Mouse (Mus musculus) forebrain, embryonic 12.5 days (tissue): ENCODE measurements at regions not wholly inside any gene's neighbourhood (a gene's known extent, or its start where the extent isn't known, plus 50 kb on each side); places are given as distances from the start of the nearest gene placed in this dataset.

Source experiments
- ATAC-seq: fragments of 200-750 bp; cut with Nextera tagmentation; 2 replicates; pipeline ENCODE4 v1.8.0; 2017; ENCODE audit warnings: moderate TSS enrichment; ENCODE audit not compliant: low FRiP score
- H3K27ac ChIP-seq: fragments of 300-500 bp; sonication (generic); 2 replicates; pipeline ENCODE4 v1.5.1; 2016; ENCODE audit warnings: mild to moderate bottlenecking
- H3K27me3 ChIP-seq: fragments of 300-500 bp; sonication (generic); 2 replicates; pipeline ENCODE4 v1.6.1; 2016; ENCODE audit warnings: mild to moderate bottlenecking
- H3K36me3 ChIP-seq: fragments of 300-500 bp; sonication (generic); replicated peaks from 2 replicates; pipeline ENCODE4 v1.6.1; 2016; ENCODE audit warnings: mild to moderate bottlenecking
- H3K4me1 ChIP-seq: fragments of 300-500 bp; sonication (generic); 2 replicates; pipeline ENCODE4 v1.6.1; 2016
- H3K4me2 ChIP-seq: fragments of 300-500 bp; sonication (generic); 2 replicates; pipeline ENCODE4 v1.6.1; 2016; ENCODE audit warnings: mild to moderate bottlenecking, moderate library complexity
- H3K4me3 ChIP-seq: fragments of 300-500 bp; sonication (generic); replicated peaks from 2 replicates; pipeline ENCODE4 v1.5.1; 2016; ENCODE audit warnings: mild to moderate bottlenecking
- H3K9ac ChIP-seq: fragments of 300-500 bp; sonication (generic); 2 replicates; pipeline ENCODE4 v1.6.1; 2016; ENCODE audit warnings: mild to moderate bottlenecking
- H3K9me3 ChIP-seq: fragments of 300-500 bp; sonication (generic); 2 replicates; pipeline ENCODE4 v1.6.1; 2016
- WGBS: fragments of 180-500 bp; shearing (Covaris S2); methylation state at CpG from one replicate; pipeline ENCODE4 v1.1.7; 2016; 5-methylcytosine and 5-hydroxymethylcytosine counted together

DNA sequence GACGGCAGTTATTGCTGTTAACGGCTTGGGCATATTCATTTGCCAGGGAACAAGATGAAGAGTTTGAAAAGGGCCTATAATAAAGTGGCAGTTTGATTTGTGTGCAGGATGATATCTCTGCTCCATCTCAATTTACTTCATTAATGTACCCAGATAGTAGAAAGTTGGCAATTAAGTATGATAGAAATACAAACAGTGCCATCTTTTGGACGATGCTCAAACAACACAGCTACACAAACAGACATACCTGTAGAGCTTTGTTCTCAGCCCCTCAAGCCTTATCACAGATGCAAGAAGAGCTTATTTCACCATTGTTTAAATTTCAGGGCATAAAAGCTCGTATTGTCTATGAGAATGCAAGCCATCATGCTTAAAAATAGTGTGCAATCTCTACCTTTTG lies 82.2 kb downstream of the Tnfsf11 start:
- ATAC-seq, result no peak
- H3K4me2 ChIP-seq, result no peak overlapping the region

DNA sequence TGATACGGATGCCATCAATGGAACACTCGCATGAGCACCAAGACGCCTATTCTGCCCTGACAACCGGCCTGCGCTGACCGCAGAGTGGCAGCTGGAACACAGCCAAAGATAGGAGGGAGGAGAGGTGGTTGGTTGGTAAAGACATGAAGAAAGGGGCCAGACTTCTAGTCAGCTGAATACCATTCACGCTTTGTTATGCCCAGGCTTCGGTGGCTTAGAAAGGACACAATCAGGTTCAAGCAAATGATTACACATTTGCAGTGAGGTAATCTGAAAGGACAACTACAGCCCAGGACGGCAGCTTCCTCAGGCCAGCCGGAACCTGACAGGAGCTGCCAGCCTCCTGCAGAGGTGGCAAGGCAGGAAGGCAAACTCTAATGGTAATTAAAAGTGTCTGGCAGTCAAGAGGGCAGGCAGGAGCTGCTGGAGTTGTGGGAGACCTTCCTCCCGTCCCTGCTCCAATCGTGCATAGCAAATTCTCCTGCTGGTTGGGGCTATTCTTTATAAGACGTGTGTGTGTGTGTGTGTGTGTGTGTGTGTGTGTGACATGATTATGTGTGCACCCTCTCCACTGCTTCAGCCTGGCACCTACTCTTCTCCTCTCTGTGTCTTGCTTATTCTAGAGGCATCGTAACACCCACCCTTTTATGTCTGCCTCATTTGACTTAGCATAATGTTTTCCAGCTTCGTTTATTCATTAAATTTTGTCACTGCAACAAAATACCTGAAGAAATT lies 91.4 kb downstream of the Tnfsf11 start:
- H3K36me3 ChIP-seq, result no peaks in the 10 kb centered on the region
- peak; percentile 51; the same call in 1 of the 2 replicates for ATAC-seq
- no peaks in the 10 kb centered on the region for H3K27me3 ChIP-seq
- 41% methylated on average over 15 of the region's 15 CpGs for WGBS
- no peak overlapping the region for H3K9ac ChIP-seq
- no peak overlapping the region for H3K4me3 ChIP-seq
- no peaks in the 10 kb centered on the region for H3K9me3 ChIP-seq
- H3K4me1 ChIP-seq, result peaks cover 13% of the 10 kb centered on the region
- no peak overlapping the region for H3K4me2 ChIP-seq
- H3K27ac ChIP-seq, result peak overlapping the region; percentile 59

More for the DNA sequence above, 82.2 kb downstream of the Tnfsf11 start:
- 77% methylated on average over 4 of the region's 4 CpGs for WGBS
- Histone ChIP-seq H3K4me1 (no peaks in the 10 kb centered on the region), H3K36me3 (no peaks in the 10 kb centered on the region), H3K9ac (no peak overlapping the region), H3K9me3 (no peaks in the 10 kb centered on the region), H3K4me3 (no peak overlapping the region), H3K27ac (no peak overlapping the region), H3K27me3 (no peaks in the 10 kb centered on the region)

DNA sequence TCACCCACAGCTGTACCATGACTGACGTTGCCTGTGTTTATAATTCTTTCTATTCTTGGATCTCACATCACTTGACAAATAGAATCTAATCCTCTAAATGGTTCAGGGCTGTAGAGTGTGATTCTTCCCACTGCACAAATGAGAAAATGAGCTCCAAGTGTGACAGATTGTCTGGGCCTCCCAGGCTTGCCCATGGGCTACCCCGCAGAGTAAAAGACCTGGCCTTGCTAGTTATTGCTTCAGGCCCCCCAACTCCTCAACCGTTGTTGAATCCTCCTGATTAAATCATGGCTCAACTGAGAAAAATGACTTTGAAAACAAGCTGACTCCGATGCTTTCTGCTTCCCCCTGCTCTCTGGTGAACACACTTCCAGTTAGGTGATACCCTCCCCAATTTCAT lies 92.4 kb downstream of the Tnfsf11 start:
- ATAC-seq, result no peak
- no peak overlapping the region for H3K4me2 ChIP-seq
- H3K9me3 ChIP-seq, result no peaks in the 10 kb centered on the region
- H3K4me1 ChIP-seq, result peaks cover 13% of the 10 kb centered on the region
- no peak overlapping the region for H3K9ac ChIP-seq
- 68% methylated on average over 4 of the region's 4 CpGs for WGBS
- H3K27me3 ChIP-seq, result no peaks in the 10 kb centered on the region
- no peaks in the 10 kb centered on the region for H3K36me3 ChIP-seq
- no peak overlapping the region for H3K27ac ChIP-seq
- H3K4me3 ChIP-seq, result no peak overlapping the region

DNA sequence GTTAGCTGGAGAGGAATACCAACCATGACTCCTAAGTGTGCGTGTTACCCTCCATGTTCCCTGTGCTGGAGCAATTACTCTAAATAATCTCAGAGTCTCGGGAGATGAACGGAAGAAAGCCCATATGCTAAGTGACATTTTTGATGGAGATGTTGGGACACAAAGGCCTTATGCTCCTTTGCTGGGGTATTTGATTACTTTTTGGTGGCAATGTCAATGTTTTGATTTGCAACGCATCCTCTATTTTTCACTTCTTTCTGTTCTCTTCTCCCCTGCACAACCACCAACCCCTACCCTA lies 103.3 kb downstream of the Tnfsf11 start:
- no peak for ATAC-seq
- 92% methylated on average over 4 of the region's 4 CpGs for WGBS
- 0 out of 2 replicates have a peak overlapping the region, but pooled peaks have one; percentile 68 for H3K27ac ChIP-seq

DNA sequence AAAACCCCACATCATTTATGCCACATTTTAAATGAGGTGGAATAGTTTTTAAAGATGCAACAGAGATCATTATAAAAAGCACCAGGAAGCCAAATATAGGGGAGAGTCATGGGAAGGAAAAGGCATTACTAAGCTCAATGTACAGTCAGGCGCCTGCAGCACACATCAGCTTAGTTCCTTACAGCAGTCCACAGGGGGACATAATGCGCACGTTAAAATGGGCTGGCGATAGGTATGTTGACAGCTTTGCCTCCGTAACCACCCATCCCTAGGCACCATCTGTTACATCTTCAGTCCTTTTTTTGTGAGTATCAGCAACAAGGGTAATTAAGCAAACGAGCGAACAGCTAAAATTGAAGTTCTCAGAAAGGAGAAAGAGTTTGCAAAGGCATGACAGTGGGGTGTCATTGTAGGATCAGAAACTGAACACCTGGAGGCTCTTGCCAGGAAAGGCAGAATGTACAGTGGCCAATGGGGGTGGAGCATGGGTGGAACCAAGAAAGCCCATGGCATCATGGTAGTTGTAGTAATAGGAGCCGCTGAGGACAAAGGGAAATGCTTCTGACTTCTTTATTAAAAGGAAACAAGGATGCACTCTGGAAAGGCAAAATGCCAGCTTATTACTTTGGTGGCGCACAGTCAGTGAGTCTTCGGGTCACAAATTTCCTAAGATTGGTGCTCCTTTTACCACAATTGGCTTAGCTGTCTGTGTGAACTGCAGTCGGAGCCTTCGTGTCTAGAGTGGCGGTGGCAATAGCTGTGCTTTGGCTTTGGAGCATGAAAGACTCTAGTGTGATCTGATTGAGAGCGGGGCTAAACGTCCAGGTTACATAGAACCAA lies 103.9 kb downstream of the Tnfsf11 start:
- Histone ChIP-seq H3K9me3 (no peaks in the 10 kb centered on the region), H3K4me2 (0 out of 2 replicates have a peak overlapping the region, but pooled peaks have one; percentile 8), H3K27me3 (no peaks in the 10 kb centered on the region), H3K4me3 (no peak overlapping the region), H3K36me3 (no peaks in the 10 kb centered on the region), H3K4me1 (0 out of 2 replicates have a peak, but pooled peaks cover 7% of the 10 kb centered on the region), H3K27ac (0 out of 2 replicates have a peak overlapping the region, but pooled peaks have one; percentile 68), H3K9ac (no peak overlapping the region)
- peak; percentile 81 for ATAC-seq
- 68% methylated on average over 15 of the region's 15 CpGs for WGBS

More for the DNA sequence above, 103.3 kb downstream of the Tnfsf11 start:
- 0 out of 2 replicates have a peak, but pooled peaks cover 7% of the 10 kb centered on the region for H3K4me1 ChIP-seq
- H3K9ac ChIP-seq, result no peak overlapping the region
- no peak overlapping the region for H3K4me3 ChIP-seq
- H3K4me2 ChIP-seq, result no peak overlapping the region
- H3K9me3 ChIP-seq, result no peaks in the 10 kb centered on the region
- no peaks in the 10 kb centered on the region for H3K36me3 ChIP-seq
- no peaks in the 10 kb centered on the region for H3K27me3 ChIP-seq

DNA sequence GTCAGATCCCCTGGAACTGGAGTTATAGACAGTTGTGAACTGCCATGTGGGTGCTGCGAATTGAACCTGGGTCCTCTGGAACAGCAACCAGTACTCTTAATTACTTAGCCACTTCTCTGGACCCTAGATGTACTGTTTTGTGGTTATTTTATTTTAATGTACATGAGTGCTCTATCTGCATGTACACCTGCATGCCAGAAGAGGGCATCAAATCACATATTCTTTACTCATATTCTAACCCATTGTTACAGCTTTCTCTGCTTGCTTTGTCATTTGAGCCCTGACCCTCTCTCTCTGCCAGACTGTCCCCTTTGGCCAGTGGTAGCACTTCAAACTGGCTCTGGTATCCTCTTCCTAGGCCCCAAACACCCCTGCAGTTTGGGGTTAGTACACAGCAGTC lies 105.1 kb downstream of the Tnfsf11 start:
- Histone ChIP-seq H3K4me3 (no peak overlapping the region), H3K36me3 (no peaks in the 10 kb centered on the region), H3K27me3 (no peaks in the 10 kb centered on the region), H3K4me2 (no peak overlapping the region), H3K27ac (no peak overlapping the region), H3K9me3 (no peaks in the 10 kb centered on the region), H3K4me1 (peaks cover 8% of the 10 kb centered on the region), H3K9ac (no peak overlapping the region)
- no peak for ATAC-seq
- WGBS, result 89% methylated on average over 1 of the region's 1 CpGs

DNA sequence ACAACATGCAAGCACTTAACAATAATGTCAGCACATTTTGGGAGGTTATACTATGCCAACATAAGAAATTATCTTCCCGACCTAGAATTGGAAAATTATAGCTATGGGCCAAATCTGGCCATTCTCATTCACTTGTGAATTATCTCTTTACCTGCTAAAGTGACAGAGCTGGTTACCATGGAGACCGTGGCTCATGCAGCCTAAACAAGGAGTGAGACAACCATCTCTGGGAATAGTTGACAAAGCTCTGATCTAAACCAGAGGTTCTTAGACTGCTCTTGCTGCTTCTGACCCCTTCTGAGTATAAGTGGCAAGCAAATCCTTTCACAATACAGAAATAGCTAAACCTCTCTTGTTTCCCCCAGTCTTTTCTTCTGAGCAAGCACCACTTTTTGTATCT lies 108.7 kb upstream of the Fam216b start:
- no peak for ATAC-seq
- Histone ChIP-seq H3K27ac (no peak overlapping the region), H3K4me1 (peaks cover 7% of the 10 kb centered on the region), H3K36me3 (no peaks in the 10 kb centered on the region), H3K27me3 (no peaks in the 10 kb centered on the region), H3K9ac (no peak overlapping the region), H3K4me2 (no peak overlapping the region), H3K9me3 (no peaks in the 10 kb centered on the region), H3K4me3 (no peak overlapping the region)
- WGBS, result 75% methylated on average over 2 of the region's 2 CpGs

DNA sequence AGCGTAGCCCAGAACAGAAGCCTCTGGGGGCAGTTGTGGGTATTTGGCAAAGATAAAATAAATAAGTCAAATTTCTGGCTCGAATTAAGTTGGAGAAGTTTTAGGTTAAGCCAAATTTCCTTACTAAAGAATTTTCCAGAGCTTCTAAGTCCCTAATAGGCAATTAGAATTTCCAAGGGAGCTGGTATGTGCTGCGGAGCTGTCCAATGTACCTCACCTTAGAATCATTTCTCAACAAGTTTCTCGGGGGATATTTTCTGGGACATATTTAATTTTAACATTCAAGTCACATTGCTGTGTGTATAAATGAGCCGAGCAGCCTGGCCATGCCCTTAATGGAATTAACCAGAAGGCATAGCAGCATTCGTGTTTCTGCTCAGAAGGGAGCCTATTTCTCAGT lies 90.8 kb upstream of the Fam216b start:
- WGBS, result 66% methylated on average over 6 of the region's 6 CpGs
- Histone ChIP-seq H3K27me3 (no peaks in the 10 kb centered on the region), H3K27ac (no peak overlapping the region), H3K4me2 (no peak overlapping the region), H3K9me3 (no peaks in the 10 kb centered on the region), H3K4me3 (no peak overlapping the region), H3K36me3 (no peaks in the 10 kb centered on the region), H3K4me1 (no peaks in the 10 kb centered on the region), H3K9ac (no peak overlapping the region)
- no peak for ATAC-seq

DNA sequence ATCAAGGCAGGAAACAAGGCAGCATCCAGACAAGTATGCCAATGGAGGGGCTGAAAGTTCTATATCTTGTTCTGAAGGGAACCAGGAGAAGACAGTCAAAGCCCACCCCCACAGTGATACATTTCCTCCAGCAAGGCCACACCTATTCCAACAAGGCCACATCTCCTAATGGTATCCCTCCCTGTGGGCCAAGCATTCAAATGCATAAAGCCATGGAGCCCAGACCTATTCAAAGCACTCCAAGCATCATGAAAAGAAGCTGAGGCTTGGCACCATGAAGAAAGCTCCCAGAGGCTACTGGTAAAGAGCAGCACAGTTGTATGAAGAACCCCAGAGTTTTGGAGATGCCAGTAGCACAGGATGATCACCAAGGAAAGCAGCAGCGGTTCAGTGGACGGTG lies 84.6 kb upstream of the Fam216b start:
- H3K9ac ChIP-seq, result no peak overlapping the region
- no peaks in the 10 kb centered on the region for H3K27me3 ChIP-seq
- ATAC-seq, result no peak
- H3K27ac ChIP-seq, result no peak overlapping the region
- no peak overlapping the region for H3K4me3 ChIP-seq
- H3K9me3 ChIP-seq, result no peaks in the 10 kb centered on the region
- no peaks in the 10 kb centered on the region for H3K36me3 ChIP-seq
- WGBS, result 90% methylated on average over 2 of the region's 2 CpGs
- H3K4me2 ChIP-seq, result no peak overlapping the region
- no peaks in the 10 kb centered on the region for H3K4me1 ChIP-seq

DNA sequence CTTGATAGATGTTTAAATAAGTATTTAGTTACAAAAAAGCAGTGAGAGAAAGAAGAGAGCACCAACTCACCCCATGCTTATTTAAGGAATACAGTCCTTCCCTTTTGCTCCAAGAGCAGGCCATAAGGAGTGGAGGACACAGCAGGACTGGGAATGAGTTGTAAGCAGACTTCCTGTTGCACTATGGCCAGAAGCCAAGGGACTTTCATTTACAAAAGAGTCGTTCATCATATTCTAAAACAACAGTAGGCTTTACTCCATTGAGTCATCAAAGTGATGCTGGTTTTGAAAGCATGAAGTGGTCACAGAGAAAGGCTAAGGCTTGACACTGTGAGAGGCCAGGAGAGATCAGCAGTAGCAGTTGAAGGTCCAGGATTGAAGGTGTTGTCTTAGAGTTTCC lies 84.1 kb upstream of the Fam216b start:
- Histone ChIP-seq H3K9me3 (no peaks in the 10 kb centered on the region), H3K4me2 (no peak overlapping the region), H3K36me3 (no peaks in the 10 kb centered on the region), H3K4me3 (no peak overlapping the region), H3K27ac (no peak overlapping the region), H3K4me1 (no peaks in the 10 kb centered on the region), H3K9ac (no peak overlapping the region), H3K27me3 (no peaks in the 10 kb centered on the region)
- 84% methylated on average over 1 of the region's 1 CpGs for WGBS
- no peak for ATAC-seq

DNA sequence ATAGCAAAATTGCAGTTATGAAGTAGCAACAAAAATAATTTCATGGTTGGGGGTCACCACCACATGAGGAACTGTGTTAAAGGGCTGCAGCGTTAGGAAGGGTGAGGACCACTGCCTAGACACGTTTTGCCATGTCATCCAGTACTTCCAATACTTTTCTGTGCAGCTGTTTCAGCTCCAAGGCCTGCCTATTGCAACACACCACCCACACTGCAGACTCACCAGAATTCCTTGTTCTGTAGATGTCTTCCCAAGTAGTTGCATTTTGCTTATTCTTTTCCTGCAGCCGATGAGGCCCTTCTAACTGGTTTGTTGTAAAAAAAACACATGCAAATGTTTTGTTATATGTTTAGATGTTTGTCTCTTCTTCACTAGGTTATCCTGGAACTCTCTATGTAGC lies 72.0 kb upstream of the Fam216b start:
- no peak for ATAC-seq
- Histone ChIP-seq H3K4me3 (no peak overlapping the region), H3K4me1 (no peaks in the 10 kb centered on the region), H3K9me3 (no peaks in the 10 kb centered on the region), H3K27me3 (no peaks in the 10 kb centered on the region), H3K9ac (no peak overlapping the region), H3K27ac (no peak overlapping the region), H3K36me3 (no peaks in the 10 kb centered on the region), H3K4me2 (no peak overlapping the region)
- 92% methylated on average over 3 of the region's 3 CpGs for WGBS

DNA sequence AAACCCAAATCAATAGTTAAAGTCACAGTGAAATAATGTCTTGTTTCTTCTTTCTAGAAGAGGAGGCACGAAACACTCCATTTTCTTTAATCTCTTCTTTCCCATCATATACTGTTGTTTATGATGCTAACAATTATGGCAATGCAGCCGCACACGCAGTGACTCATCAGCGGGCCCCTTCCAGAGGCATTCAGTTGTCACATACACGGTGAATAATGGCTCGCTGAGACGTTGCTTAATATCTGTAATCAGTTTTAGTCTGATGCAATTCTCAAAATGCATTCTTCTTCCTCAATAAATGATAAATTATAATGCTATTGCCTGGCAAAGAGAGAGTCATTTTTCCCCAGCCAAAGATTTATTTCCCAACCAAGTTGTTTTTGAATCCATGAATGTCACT lies 70.8 kb upstream of the Fam216b start:
- H3K27ac ChIP-seq, result no peak overlapping the region
- H3K4me1 ChIP-seq, result no peaks in the 10 kb centered on the region
- no peaks in the 10 kb centered on the region for H3K9me3 ChIP-seq
- WGBS, result 88% methylated on average over 7 of the region's 7 CpGs
- H3K4me2 ChIP-seq, result no peak overlapping the region
- H3K27me3 ChIP-seq, result no peaks in the 10 kb centered on the region
- ATAC-seq, result no peak
- no peak overlapping the region for H3K4me3 ChIP-seq
- no peaks in the 10 kb centered on the region for H3K36me3 ChIP-seq
- no peak overlapping the region for H3K9ac ChIP-seq

DNA sequence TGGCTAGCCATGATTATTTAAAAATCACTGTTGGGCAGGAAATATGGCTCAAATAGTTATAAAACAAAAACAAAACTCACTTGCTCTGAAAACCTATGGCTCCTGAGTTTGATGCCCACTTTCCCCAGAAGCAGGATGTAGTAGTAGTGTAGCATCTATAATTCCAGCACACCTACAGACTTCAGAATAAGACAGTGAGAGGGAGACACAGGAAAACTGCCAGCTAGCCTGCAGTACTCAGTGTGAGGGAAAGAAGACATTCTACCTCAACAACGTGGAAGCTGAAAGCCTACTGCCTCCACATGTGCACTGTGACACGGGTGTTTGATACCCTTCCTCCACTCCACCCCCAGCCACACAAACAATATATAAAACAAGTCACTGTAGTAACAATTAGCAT lies 68.9 kb upstream of the Fam216b start:
- ATAC-seq, result no peak
- H3K9me3 ChIP-seq, result no peaks in the 10 kb centered on the region
- no peak overlapping the region for H3K4me3 ChIP-seq
- no peak overlapping the region for H3K4me2 ChIP-seq
- H3K27ac ChIP-seq, result no peak overlapping the region
- H3K9ac ChIP-seq, result no peak overlapping the region
- H3K4me1 ChIP-seq, result no peaks in the 10 kb centered on the region
- 79% methylated on average over 2 of the region's 2 CpGs for WGBS
- H3K27me3 ChIP-seq, result no peaks in the 10 kb centered on the region
- H3K36me3 ChIP-seq, result no peaks in the 10 kb centered on the region
